Mouse (Mus musculus) embryonic facial prominence, embryonic 12.5 days (tissue): ENCODE data around the gene Mpig6b. TPM values are rescaled to one million over a fixed set of nuclear protein-coding genes. Genes with fewer than 3 reads are reported as not detected.

Experiments
- ATAC-seq: fragments of 200-750 bp; cut with Nextera tagmentation; 2 replicates; pipeline ENCODE4 v1.8.0; 2017; ENCODE audit not compliant: insufficient number of reproducible peaks, insufficient read depth, low FRiP score, low TSS enrichment
- H3K27ac ChIP-seq: fragments of 300-500 bp; sonication (generic); 2 replicates; pipeline ENCODE4 v1.5.1; 2016; ENCODE audit warnings: mild to moderate bottlenecking
- H3K27me3 ChIP-seq: fragments of 300-500 bp; sonication (generic); 2 replicates; pipeline ENCODE4 v1.6.1; 2016; ENCODE audit warnings: mild to moderate bottlenecking, moderate library complexity
- H3K36me3 ChIP-seq: fragments of 300-500 bp; sonication (generic); 2 replicates; pipeline ENCODE4 v1.6.1; 2016; ENCODE audit warnings: mild to moderate bottlenecking
- H3K4me1 ChIP-seq: fragments of 300-500 bp; sonication (generic); 2 replicates; pipeline ENCODE4 v1.6.1; 2016
- H3K4me2 ChIP-seq: fragments of 300-500 bp; sonication (generic); replicated peaks from 2 replicates; pipeline ENCODE4 v1.6.1; 2016; ENCODE audit warnings: mild to moderate bottlenecking, moderate library complexity
- H3K4me3 ChIP-seq: fragments of 300-500 bp; sonication (generic); 2 replicates; pipeline ENCODE4 v1.5.1; 2016; ENCODE audit warnings: mild to moderate bottlenecking
- H3K9ac ChIP-seq: fragments of 300-500 bp; sonication (generic); 2 replicates; pipeline ENCODE4 v1.6.1; 2016; ENCODE audit warnings: mild to moderate bottlenecking, moderate library complexity
- H3K9me3 ChIP-seq: fragments of 300-500 bp; sonication (generic); 2 replicates; pipeline ENCODE4 v1.6.1; 2016; ENCODE audit warnings: mild to moderate bottlenecking, moderate library complexity
- WGBS: fragments of 180-500 bp; shearing (Covaris S2); methylation state at CpG from one replicate; pipeline ENCODE4 v1.1.7; 2016; 5-methylcytosine and 5-hydroxymethylcytosine counted together
- polyA plus RNA-seq: library from polyadenylated mRNA; unstranded; fragments of >200 nt; fragmentation: Nextera tagmentation; extraction: Ambion mirVana; gene quantifications from 2 replicates; pipeline ENCODE4 v1.2.1, GENCODE M21; 2016

Mpig6b gene
- polyA plus RNA-seq, 1 experiment from 2014 or later, result 0.99 TPM

DNA sequence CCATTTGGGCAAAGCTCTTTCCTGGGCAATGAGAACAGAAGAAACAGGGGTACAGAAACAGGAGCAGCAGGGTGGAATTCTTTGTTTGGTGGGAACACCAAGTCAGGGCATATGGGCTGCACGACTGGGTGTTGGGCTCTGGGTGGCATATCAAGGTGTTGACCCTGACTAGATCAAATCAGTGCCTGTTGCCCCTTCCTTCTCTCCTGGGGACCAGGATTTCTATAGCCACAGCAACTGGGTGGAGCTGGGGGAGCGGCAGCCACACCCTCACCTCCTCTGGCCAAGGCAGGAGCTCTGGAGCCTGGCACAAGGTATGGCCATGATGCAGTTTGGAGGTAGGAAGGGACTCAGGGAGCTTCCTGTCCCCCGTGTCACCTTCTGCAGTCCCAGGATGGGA, 47.8 kb downstream of the Mpig6b start:
- Histone ChIP-seq H3K27me3 (no peaks in the 10 kb centered on the region), H3K27ac (no peak overlapping the region), H3K4me3 (no peak overlapping the region), H3K4me2 (no peak overlapping the region), H3K36me3 (peaks cover 41% of the 10 kb centered on the region), H3K4me1 (peaks cover 11% of the 10 kb centered on the region; the same call in 1 of the 2 replicates), H3K9me3 (no peaks in the 10 kb centered on the region), H3K9ac (no peak overlapping the region)
- no peak for ATAC-seq
- 82% methylated on average over 3 of the region's 3 CpGs for WGBS

- Histone ChIP-seq H3K9me3 (no peaks in the 10 kb centered on the region), H3K4me3 (no peak overlapping the region), H3K9ac (no peak overlapping the region), H3K4me1 (peaks cover 11% of the 10 kb centered on the region; the same call in 1 of the 2 replicates), H3K27me3 (no peaks in the 10 kb centered on the region), H3K27ac (no peak overlapping the region), H3K36me3 (peaks cover 46% of the 10 kb centered on the region), H3K4me2 (no peak overlapping the region)
- 69% methylated on average over 14 of the region's 14 CpGs for WGBS
- no peak for ATAC-seq
These were observed 48.3 kb downstream of the Mpig6b start for GRCm38 (mm10) chr17:35017706-35018030.

DNA sequence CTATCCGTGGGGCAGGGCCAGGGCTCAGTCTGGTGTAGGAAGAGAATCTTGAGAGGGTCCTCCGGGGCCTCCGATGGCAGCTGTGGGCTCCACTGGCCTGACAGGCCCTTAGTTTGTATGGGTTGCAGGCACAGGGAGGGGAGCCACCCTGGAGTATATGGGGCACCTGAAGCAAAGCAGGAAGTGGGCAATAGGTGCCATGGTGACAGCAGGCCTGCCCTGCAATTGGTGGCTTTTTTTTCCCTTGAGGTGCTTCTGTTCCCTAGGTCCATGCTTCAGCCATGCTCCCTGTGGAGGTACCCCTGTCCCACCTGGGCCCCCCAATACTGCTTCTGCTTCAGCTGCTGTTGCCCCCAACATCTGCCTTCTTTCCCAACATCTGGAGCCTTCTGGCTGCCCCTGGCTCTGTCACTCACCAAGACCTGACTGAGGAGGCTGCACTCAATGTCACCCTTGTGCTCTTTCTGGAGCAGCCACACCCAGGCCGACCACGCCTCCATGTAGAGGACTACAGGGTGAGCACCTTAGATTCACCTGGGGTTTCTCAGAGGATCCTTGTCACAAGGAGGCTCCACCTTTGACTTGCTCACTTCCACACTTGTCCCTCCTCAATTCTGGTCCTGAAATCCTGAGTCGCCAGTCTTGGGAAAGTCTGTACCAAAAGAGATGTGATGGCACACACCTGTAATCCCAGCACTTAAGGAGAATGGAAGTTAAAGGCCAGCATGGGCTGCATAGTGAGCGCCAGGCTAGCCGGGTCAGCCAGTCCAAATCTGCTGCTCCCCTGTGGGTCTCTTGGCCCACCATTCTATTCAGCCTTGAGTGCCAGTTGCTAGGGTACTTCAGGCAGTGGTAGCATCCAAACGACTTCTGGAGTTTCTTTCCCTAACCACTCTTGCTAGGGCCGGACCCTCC, 48.9 kb downstream of the Mpig6b start:
- 85% methylated on average over 10 of the region's 10 CpGs for WGBS
- H3K9ac ChIP-seq, result 0 out of 2 replicates have a peak overlapping the region, but pooled peaks have one; percentile 11
- no peaks in the 10 kb centered on the region for H3K9me3 ChIP-seq
- H3K27me3 ChIP-seq, result no peaks in the 10 kb centered on the region
- H3K36me3 ChIP-seq, result peaks cover 52% of the 10 kb centered on the region
- H3K27ac ChIP-seq, result 0 out of 2 replicates have a peak overlapping the region, but pooled peaks have one; percentile 3
- peaks cover 11% of the 10 kb centered on the region; the same call in 1 of the 2 replicates for H3K4me1 ChIP-seq
- no peak overlapping the region for H3K4me3 ChIP-seq
- H3K4me2 ChIP-seq, result no peak overlapping the region
- ATAC-seq, result no peak

- Histone ChIP-seq H3K36me3 (peaks cover 59% of the 10 kb centered on the region), H3K27me3 (no peaks in the 10 kb centered on the region), H3K27ac (0 out of 2 replicates have a peak within 1 kb of the TSS, but pooled peaks have one; percentile 3), H3K9ac (0 out of 2 replicates have a peak within 1 kb of the TSS, but pooled peaks have one; percentile 11), H3K4me2 (no peak within 1 kb of the TSS), H3K9me3 (no peaks in the 10 kb centered on the region), H3K4me3 (no peak within 1 kb of the TSS), H3K4me1 (peaks cover 6% of the 10 kb centered on the region; the same call in 1 of the 2 replicates)
- ATAC-seq, result peak; percentile 37; the same call in 1 of the 2 replicates
- WGBS, result 76% methylated on average over 12 of the region's 12 CpGs
These were observed 49.6 kb downstream of the Mpig6b start, which contains the start of gene Vwa7 for GRCm38 (mm10) chr17:35016376-35016775. Gene Vwa7 (plus strand): TSS chr17:35016579.

DNA sequence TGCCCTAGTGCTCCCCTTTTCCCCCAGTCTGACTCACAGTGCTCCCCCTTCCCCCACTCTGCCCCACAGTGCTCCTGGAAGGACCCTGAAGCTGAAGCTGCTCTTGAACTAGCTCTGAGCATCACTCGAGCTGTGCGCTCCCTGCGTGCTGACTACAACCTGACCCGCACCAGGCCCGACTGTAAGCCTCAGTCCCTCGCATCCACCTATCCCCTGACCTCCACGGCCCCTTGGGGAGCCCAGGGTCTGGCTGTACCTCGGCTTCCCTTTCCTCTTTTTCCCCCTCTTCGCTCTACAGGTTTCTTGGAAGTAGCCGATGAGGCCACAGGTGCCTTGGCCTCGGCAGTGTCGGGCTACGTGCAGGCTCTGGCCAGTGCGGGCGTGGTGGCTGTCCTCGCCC, 50.7 kb downstream of the Mpig6b start:
- no peak overlapping the region for H3K27ac ChIP-seq
- no peak overlapping the region for H3K9ac ChIP-seq
- no peaks in the 10 kb centered on the region for H3K9me3 ChIP-seq
- peaks cover 69% of the 10 kb centered on the region for H3K36me3 ChIP-seq
- ATAC-seq, result no peak
- H3K4me2 ChIP-seq, result no peak overlapping the region
- no peak overlapping the region for H3K4me3 ChIP-seq
- no peaks in the 10 kb centered on the region for H3K4me1 ChIP-seq
- 92% methylated on average over 16 of the region's 16 CpGs for WGBS
- no peaks in the 10 kb centered on the region for H3K27me3 ChIP-seq

DNA sequence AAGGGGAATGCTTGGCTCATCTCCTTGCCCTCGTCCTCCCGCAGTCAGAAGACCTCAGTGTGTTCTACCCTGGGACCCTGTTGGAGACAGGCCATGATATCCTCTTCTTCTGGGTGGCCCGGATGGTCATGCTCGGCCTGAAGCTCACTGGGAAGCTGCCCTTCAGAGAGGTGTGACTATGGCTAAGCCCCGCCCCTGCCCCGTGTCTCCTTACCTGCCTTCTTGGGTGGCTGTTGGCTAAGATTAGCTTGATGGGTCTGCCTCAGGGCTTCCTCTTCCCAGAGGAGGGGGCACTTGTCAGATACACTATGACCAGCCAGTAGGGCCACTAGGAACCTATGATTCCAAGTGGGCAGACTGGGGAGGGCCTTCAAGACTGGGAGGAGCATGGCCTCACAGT, 52.8 kb downstream of the Mpig6b start:
- ATAC-seq, result no peak
- H3K36me3 ChIP-seq, result peaks cover 89% of the 10 kb centered on the region
- no peak overlapping the region for H3K9ac ChIP-seq
- H3K4me2 ChIP-seq, result no peak overlapping the region
- no peaks in the 10 kb centered on the region for H3K27me3 ChIP-seq
- H3K4me3 ChIP-seq, result no peak overlapping the region
- no peaks in the 10 kb centered on the region for H3K4me1 ChIP-seq
- no peaks in the 10 kb centered on the region for H3K9me3 ChIP-seq
- no peak overlapping the region for H3K27ac ChIP-seq
- 85% methylated on average over 6 of the region's 6 CpGs for WGBS

Other genes starting within 250 kb of the Mpig6b start
- gene Stk19, start 229.2 kb downstream of the Mpig6b start, polyA plus RNA-seq, result 21.5 and 23.8 TPM in 2 replicates
- gene Dxo, start 229.2 kb downstream of the Mpig6b start, polyA plus RNA-seq, result 65.5 and 77.7 TPM in 2 replicates
- gene Skiv2l, start 216.0 kb downstream of the Mpig6b start, polyA plus RNA-seq, result 61.6 and 64.3 TPM in 2 replicates
- gene Nelfe, start 215.8 kb downstream of the Mpig6b start, polyA plus RNA-seq, result 127 and 134 TPM in 2 replicates
- 1.1 and 1.7 TPM in 2 replicates for gene Cfb, start 203.7 kb downstream of the Mpig6b start, polyA plus RNA-seq
- gene Zbtb12, start 186.7 kb downstream of the Mpig6b start, polyA plus RNA-seq, result 8.6 and 8.9 TPM in 2 replicates
- gene Gm20547, start 184.1 kb downstream of the Mpig6b start, polyA plus RNA-seq, result 0.31 TPM in 1 of 2 replicates, not detected in the other
- gene C2, start 167.9 kb downstream of the Mpig6b start, polyA plus RNA-seq, result 1.2 and 2.5 TPM in 2 replicates
- 111 and 121 TPM in 2 replicates for gene Ehmt2, start 167.7 kb downstream of the Mpig6b start, polyA plus RNA-seq
- 0.29 TPM in 1 of 2 replicates, not detected in the other for gene Slc44a4, start 151.7 kb downstream of the Mpig6b start, polyA plus RNA-seq
- gene Neu1, start 134.9 kb downstream of the Mpig6b start, polyA plus RNA-seq, result 19.2 and 20.8 TPM in 2 replicates
- gene Hspa1b, start 106.9 kb downstream of the Mpig6b start, polyA plus RNA-seq, result 0.33 and 0.36 TPM in 2 replicates
- not detected in 2 replicates for gene Gm20481, start 96.3 kb downstream of the Mpig6b start, polyA plus RNA-seq
- gene Hspa1a, start 94.0 kb downstream of the Mpig6b start, polyA plus RNA-seq, result 4.2 and 4.9 TPM in 2 replicates
- 0.84 and 0.99 TPM in 2 replicates for gene Hspa1l, start 93.5 kb downstream of the Mpig6b start, polyA plus RNA-seq
- gene Lsm2, start 84.3 kb downstream of the Mpig6b start, polyA plus RNA-seq, result 212 and 230 TPM in 2 replicates
- gene Vars, start 65.2 kb downstream of the Mpig6b start, polyA plus RNA-seq, result 150 and 160 TPM in 2 replicates
- gene Vwa7, start 49.6 kb downstream of the Mpig6b start, polyA plus RNA-seq, result 0.20 and 0.25 TPM in 2 replicates
- gene Sapcd1, start 38.2 kb downstream of the Mpig6b start, polyA plus RNA-seq, result 8.7 and 9.5 TPM in 2 replicates
- gene Msh5, start 19.4 kb downstream of the Mpig6b start, polyA plus RNA-seq, result 3.7 and 4.2 TPM in 2 replicates
- gene Clic1, start 16.2 kb downstream of the Mpig6b start, polyA plus RNA-seq, result 205 and 211 TPM in 2 replicates
- gene Ddah2, start 7.1 kb downstream of the Mpig6b start, polyA plus RNA-seq, result 471 and 492 TPM in 2 replicates
- gene Ly6g6c, start 796 bp downstream of the Mpig6b start, polyA plus RNA-seq, result not detected in 2 replicates
- gene Ly6g6e, start 10.7 kb upstream of the Mpig6b start, polyA plus RNA-seq, result 1.1 and 1.3 TPM in 2 replicates
- gene Ly6g6d, start 11.9 kb upstream of the Mpig6b start, polyA plus RNA-seq, result 0.68 TPM in 1 of 2 replicates, not detected in the other
- 0.27 and 0.65 TPM in 2 replicates for gene Ly6g6f, start 19.4 kb upstream of the Mpig6b start, polyA plus RNA-seq
- gene Abhd16a, start 23.1 kb upstream of the Mpig6b start, polyA plus RNA-seq, result 83.3 and 86.7 TPM in 2 replicates
- gene Ly6g5c, start 42.1 kb upstream of the Mpig6b start, polyA plus RNA-seq, result not detected in 2 replicates
- 0.82 and 1.0 TPM in 2 replicates for gene Ly6g5b, start 49.2 kb upstream of the Mpig6b start, polyA plus RNA-seq
- gene Gpank1, start 55.3 kb upstream of the Mpig6b start, polyA plus RNA-seq, result 22.4 and 25.5 TPM in 2 replicates
- gene Csnk2b, start 55.9 kb upstream of the Mpig6b start, polyA plus RNA-seq, result 254 and 259 TPM in 2 replicates
- gene D17H6S53E, start 60.2 kb upstream of the Mpig6b start, polyA plus RNA-seq, result 9.3 and 10.7 TPM in 2 replicates
- gene Apom, start 65.9 kb upstream of the Mpig6b start, polyA plus RNA-seq, result 0.46 and 0.49 TPM in 2 replicates
- 73.3 and 74.0 TPM in 2 replicates for gene Bag6, start 69.0 kb upstream of the Mpig6b start, polyA plus RNA-seq
- gene Prrc2a, start 98.7 kb upstream of the Mpig6b start, polyA plus RNA-seq, result 225 and 230 TPM in 2 replicates
- 7.0 and 7.3 TPM in 2 replicates for gene Aif1, start 109.9 kb upstream of the Mpig6b start, polyA plus RNA-seq
- 5.9 and 7.7 TPM in 2 replicates for gene Lst1, start 122.3 kb upstream of the Mpig6b start, polyA plus RNA-seq
- gene Ltb, start 128.3 kb upstream of the Mpig6b start, polyA plus RNA-seq, result 0.95 and 0.98 TPM in 2 replicates
- gene Tnf, start 135.8 kb upstream of the Mpig6b start, polyA plus RNA-seq, result 0.15 and 0.25 TPM in 2 replicates
- 0.22 and 0.27 TPM in 2 replicates for gene Lta, start 139.2 kb upstream of the Mpig6b start, polyA plus RNA-seq
- 1.0 TPM in 1 of 2 replicates, not detected in the other for gene Gm16181, start 154.7 kb upstream of the Mpig6b start, polyA plus RNA-seq
- gene Atp6v1g2, start 167.5 kb upstream of the Mpig6b start, polyA plus RNA-seq, result 4.5 and 5.5 TPM in 2 replicates
- 13.0 and 13.3 TPM in 2 replicates for gene Nfkbil1, start 169.6 kb upstream of the Mpig6b start, polyA plus RNA-seq
- 572 and 587 TPM in 2 replicates for gene Ddx39b, start 175.6 kb upstream of the Mpig6b start, polyA plus RNA-seq
- 20.8 and 21.5 TPM in 2 replicates for gene H2-D1, start 196.5 kb upstream of the Mpig6b start, polyA plus RNA-seq